Mouse (Mus musculus) liver, postnatal 0 days (tissue): ENCODE results near the gene Clcn6. TPM values are rescaled to one million over a fixed set of nuclear protein-coding genes. Genes with fewer than 3 reads are reported as not detected.
A peak's percentile ranks its signal among the peaks of the same experiment; 100 is the strongest.

Experiments used
- ATAC-seq: fragments of 200-750 bp; cut with Nextera tagmentation; 2 replicates; pipeline ENCODE4 v1.8.0; 2017; ENCODE audit warnings: mild to moderate bottlenecking, moderate library complexity
- DNase-seq: peaks from one replicate; pipeline ENCODE4 v3.0.0-alpha.2; 2016
- H3K27ac ChIP-seq: fragments of 300-500 bp; sonication (generic); 2 replicates; pipeline ENCODE4 v1.5.1; 2014; ENCODE audit warnings: antibody characterized with exemption, moderate library complexity, mild to moderate bottlenecking, low read depth
- H3K27me3 ChIP-seq: fragments of 300-500 bp; sonication (generic); 2 replicates; pipeline ENCODE4 v1.6.1; 2014; ENCODE audit warnings: low read length, control low read depth, mixed read lengths; ENCODE audit not compliant: insufficient read depth
- H3K36me3 ChIP-seq: fragments of 300-500 bp; sonication (generic); replicated peaks from 2 replicates; pipeline ENCODE4 v1.6.1; 2014; ENCODE audit warnings: mild to moderate bottlenecking, control low read depth, low read length, moderate library complexity, mixed read lengths; ENCODE audit not compliant: insufficient read depth
- H3K4me1 ChIP-seq: fragments of 300-500 bp; sonication (generic); 2 replicates; pipeline ENCODE4 v1.6.1; 2014; ENCODE audit warnings: antibody characterized with exemption, mild to moderate bottlenecking, control low read depth; ENCODE audit not compliant: insufficient read depth
- H3K4me2 ChIP-seq: fragments of 300-500 bp; sonication (generic); 2 replicates; pipeline ENCODE4 v1.6.1; 2014; ENCODE audit warnings: low read depth, mild to moderate bottlenecking, low read length, moderate library complexity, mixed read lengths
- H3K4me3 ChIP-seq: fragments of 300-500 bp; sonication (generic); 2 replicates; pipeline ENCODE4 v1.5.1; 2014; ENCODE audit warnings: low read depth, low read length
- H3K9ac ChIP-seq: fragments of 300-500 bp; sonication (generic); replicated peaks from 2 replicates; pipeline ENCODE4 v1.6.1; 2014; ENCODE audit warnings: mild to moderate bottlenecking, moderate library complexity
- H3K9me3 ChIP-seq: fragments of 300-500 bp; sonication (generic); 2 replicates; pipeline ENCODE4 v1.6.1; 2016; ENCODE audit warnings: mild to moderate bottlenecking, control low read depth, low read length, mixed read lengths
- CTCF ChIP-seq: sonication (generic); IDR thresholded peaks from 2 replicates; pipeline ENCODE4 v1.5.1; 2016; ENCODE audit warnings: antibody characterized with exemption, low read depth
- EP300 ChIP-seq: IDR thresholded peaks from 2 replicates; pipeline ENCODE4 v1.6.1; 2016; ENCODE audit warnings: antibody characterized with exemption, low read depth, mild to moderate bottlenecking
- WGBS: fragments of 180-500 bp; shearing (Covaris S2); extraction: QIAGEN DNeasy Blood & Tissue Kit; methylation state at CpG from one replicate; pipeline ENCODE4 v1.1.7; 2014; ENCODE audit not compliant: insufficient replicate concordance; 5-methylcytosine and 5-hydroxymethylcytosine counted together
- polyA plus RNA-seq: library from polyadenylated mRNA; unstranded; fragments of >200 nt; fragmentation: Nextera tagmentation; extraction: Ambion mirVana; gene quantifications from 2 replicates; pipeline ENCODE4 v1.2.1, GENCODE M21; 2015

Gene Clcn6
- polyA plus RNA-seq, 1 experiment from 2014 or later: 0.79 TPM

- WGBS: 85% methylated on average over 8 of the region's 8 CpGs
- H3K9ac ChIP-seq: no peak overlapping the region
- ATAC-seq: no peak
- H3K36me3 ChIP-seq: no peaks in the 10 kb centered on the region
- H3K4me2 ChIP-seq: no peak overlapping the region
- peaks cover 8% of the 10 kb centered on the region; the same call in 1 of the 2 replicates for H3K4me1 ChIP-seq
- H3K27ac ChIP-seq: no peak overlapping the region
- no peaks in the 10 kb centered on the region for H3K9me3 ChIP-seq
- no peak overlapping the region for H3K4me3 ChIP-seq
- no peak for DNase-seq
- no peaks in the 10 kb centered on the region for H3K27me3 ChIP-seq
- TF ChIP-seq CTCF (no peak), EP300 (no peak)
These were observed 28.7 kb upstream of the Clcn6 start for GRCm38 (mm10) chr4:148067346-148067745.

- WGBS: 65% methylated on average over 9 of the region's 9 CpGs
- H3K9me3 ChIP-seq: no peaks in the 10 kb centered on the region
- no peak overlapping the region for H3K4me3 ChIP-seq
- H3K4me2 ChIP-seq: no peak overlapping the region
- H3K27ac ChIP-seq: no peak overlapping the region
- no peaks in the 10 kb centered on the region for H3K27me3 ChIP-seq
- peaks cover 9% of the 10 kb centered on the region for H3K4me1 ChIP-seq
- TF ChIP-seq CTCF: no peak
- TF ChIP-seq EP300: no peak
- no peaks in the 10 kb centered on the region for H3K36me3 ChIP-seq
- DNase-seq: no peak
- peak; percentile 9; the same call in 1 of the 2 replicates for ATAC-seq
- H3K9ac ChIP-seq: no peak overlapping the region
These were observed 27.8 kb upstream of the Clcn6 start for GRCm38 (mm10) chr4:148066401-148066744.

GRCm38 (mm10) chr4:148065702-148066400, 27.2 kb upstream of the Clcn6 start:
- Histone ChIP-seq H3K4me3 (no peak overlapping the region), H3K9me3 (no peaks in the 10 kb centered on the region), H3K4me1 (peaks cover 14% of the 10 kb centered on the region), H3K27me3 (no peaks in the 10 kb centered on the region), H3K27ac (no peak overlapping the region), H3K36me3 (no peaks in the 10 kb centered on the region), H3K9ac (no peak overlapping the region), H3K4me2 (no peak overlapping the region)
- no peak for TF ChIP-seq EP300
- peak; percentile 34 for TF ChIP-seq CTCF
- 48% methylated on average over 6 of the region's 6 CpGs for WGBS
- ATAC-seq (peak; percentile 18; the same call in 1 of the 2 replicates), DNase-seq (no peak)

- ATAC-seq: no peak
- no peak overlapping the region for H3K27ac ChIP-seq
- no peaks in the 10 kb centered on the region for H3K27me3 ChIP-seq
- H3K4me3 ChIP-seq: no peak overlapping the region
- no peak for TF ChIP-seq CTCF
- no peak overlapping the region for H3K9ac ChIP-seq
- H3K9me3 ChIP-seq: no peaks in the 10 kb centered on the region
- 83% methylated on average over 9 of the region's 9 CpGs for WGBS
- no peak for DNase-seq
- no peak overlapping the region for H3K4me2 ChIP-seq
- peaks cover 28% of the 10 kb centered on the region for H3K4me1 ChIP-seq
- H3K36me3 ChIP-seq: peaks cover 13% of the 10 kb centered on the region
These were observed 22.5 kb upstream of the Clcn6 start for GRCm38 (mm10) chr4:148061086-148061480.

GRCm38 (mm10) chr4:148060120-148061085, 21.8 kb upstream of the Clcn6 start:
- no peak overlapping the region for H3K27ac ChIP-seq
- TF ChIP-seq EP300: no peak
- TF ChIP-seq CTCF: peak; percentile 80
- ATAC-seq (peak; percentile 57; the same call in 1 of the 2 replicates), DNase-seq (peak; percentile 48)
- H3K4me1 ChIP-seq: peaks cover 24% of the 10 kb centered on the region
- 41% methylated on average over 13 of the region's 13 CpGs for WGBS
- H3K4me3 ChIP-seq: no peak overlapping the region
- no peaks in the 10 kb centered on the region for H3K9me3 ChIP-seq
- no peaks in the 10 kb centered on the region for H3K27me3 ChIP-seq
- H3K4me2 ChIP-seq: no peak overlapping the region
- no peak overlapping the region for H3K9ac ChIP-seq
- H3K36me3 ChIP-seq: peaks cover 19% of the 10 kb centered on the region

- WGBS: 84% methylated on average over 6 of the region's 6 CpGs
- no peak for ATAC-seq
These were observed 20.4 kb upstream of the Clcn6 start for GRCm38 (mm10) chr4:148058993-148059392.

More at GRCm38 (mm10) chr4:148058993-148059392, 20.4 kb upstream of the Clcn6 start:
- H3K4me2 ChIP-seq: no peak overlapping the region
- H3K27ac ChIP-seq: no peak overlapping the region
- TF ChIP-seq EP300: no peak
- TF ChIP-seq CTCF: no peak
- DNase-seq: no peak
- H3K9ac ChIP-seq: no peak overlapping the region
- peaks cover 28% of the 10 kb centered on the region for H3K36me3 ChIP-seq
- no peaks in the 10 kb centered on the region for H3K9me3 ChIP-seq
- no peaks in the 10 kb centered on the region for H3K27me3 ChIP-seq
- peaks cover 24% of the 10 kb centered on the region for H3K4me1 ChIP-seq
- no peak overlapping the region for H3K4me3 ChIP-seq
